Mouse (Mus musculus): ENCODE measurements around the gene Htatsf1.

DNA sequence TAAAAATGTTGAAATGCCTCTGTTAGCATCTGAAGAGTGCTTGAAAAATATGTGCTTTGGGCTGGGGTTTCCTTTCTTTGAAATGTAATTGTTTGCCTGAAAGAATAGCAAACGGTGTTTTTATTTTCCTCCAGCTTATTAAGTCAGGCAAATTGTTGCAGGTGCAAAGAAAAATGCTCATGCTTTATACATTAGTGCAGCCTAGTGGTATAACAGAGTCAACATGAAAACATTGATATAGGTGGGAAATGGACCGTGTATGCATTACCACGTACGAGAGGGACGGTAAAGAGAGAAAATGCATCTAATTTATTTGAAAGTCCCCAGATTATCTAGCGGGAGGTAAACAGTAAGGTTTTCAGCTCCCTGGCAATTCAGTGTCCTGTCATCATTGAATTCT is 9.5 kb upstream of the Htatsf1 start:
- TF ChIP-seq CTCF (IDR thresholded peaks at IDR 0.05; ENCODE audit: low read depth, low read length) = no peak
- no peak for TF ChIP-seq POLR2A (IDR thresholded peaks at IDR 0.05; ENCODE audit: extremely low read depth, insufficient read depth, low read length)

Data from liver, adult 2 months (tissue).